Mouse (Mus musculus) neural tube, embryonic 14.5 days (tissue): ENCODE data around the gene Gm49342. TPM values are rescaled to one million over a fixed set of nuclear protein-coding genes. Genes with fewer than 3 reads are reported as not detected.
"Not testable (repeated sequence)": the region's sequence is repeated elsewhere in the genome, so short reads cannot be mapped to it uniquely, and the experiment has no call there.

Source experiments
- ATAC-seq: fragments of 200-750 bp; cut with Nextera tagmentation; 2 replicates; pipeline ENCODE4 v1.8.0; 2017; ENCODE audit warnings: low read depth, mild to moderate bottlenecking, moderate TSS enrichment, moderate library complexity
- H3K27ac ChIP-seq: fragments of 300-500 bp; sonication (generic); 2 replicates; pipeline ENCODE4 v1.5.1; 2014; ENCODE audit warnings: low read depth, mild to moderate bottlenecking, control low read depth, low read length, moderate library complexity, mixed read lengths
- H3K27me3 ChIP-seq: fragments of 300-500 bp; sonication (generic); 2 replicates; pipeline ENCODE4 v1.6.1; 2014; ENCODE audit warnings: low read length; ENCODE audit not compliant: control insufficient read depth, insufficient read depth
- H3K36me3 ChIP-seq: fragments of 300-500 bp; sonication (generic); 2 replicates; pipeline ENCODE4 v1.6.1; 2014; ENCODE audit warnings: low read length, mixed read lengths; ENCODE audit not compliant: control insufficient read depth, insufficient read depth
- H3K4me1 ChIP-seq: fragments of 300-500 bp; sonication (generic); 2 replicates; pipeline ENCODE4 v1.6.1; 2014; ENCODE audit warnings: low read length; ENCODE audit not compliant: control insufficient read depth, insufficient read depth
- H3K4me2 ChIP-seq: fragments of 300-500 bp; sonication (generic); 2 replicates; pipeline ENCODE4 v1.6.1; 2014; ENCODE audit warnings: mild to moderate bottlenecking, low read depth, low read length, control low read depth
- H3K4me3 ChIP-seq: fragments of 300-500 bp; sonication (generic); 2 replicates; pipeline ENCODE4 v1.5.1; 2014; ENCODE audit warnings: low read depth, low read length, control low read depth, mixed read lengths
- H3K9ac ChIP-seq: fragments of 300-500 bp; sonication (generic); replicated peaks from 2 replicates; pipeline ENCODE4 v1.6.1; 2014; ENCODE audit warnings: low read depth, mild to moderate bottlenecking, control low read depth, low read length, mixed read lengths
- H3K9me3 ChIP-seq: fragments of 300-500 bp; sonication (generic); 2 replicates; pipeline ENCODE4 v1.6.1; 2016; ENCODE audit warnings: low read length; ENCODE audit not compliant: control insufficient read depth
- WGBS: fragments of 180-500 bp; shearing (Covaris S2); extraction: QIAGEN DNeasy Blood & Tissue Kit; methylation state at CpG from one replicate; pipeline ENCODE4 v1.1.7; 2014; 5-methylcytosine and 5-hydroxymethylcytosine counted together
- polyA plus RNA-seq: library from polyadenylated mRNA; unstranded; fragments of >200 nt; fragmentation: Nextera tagmentation; extraction: Ambion mirVana; gene quantifications from 2 replicates; pipeline ENCODE4 v1.2.1, GENCODE M21; 2014

Gene Gm49342
- polyA plus RNA-seq, 1 experiment from 2014 or later = not detected

- H3K27me3 ChIP-seq = no peaks in the 10 kb centered on the region
- H3K9ac ChIP-seq = peak within 1 kb of the TSS; percentile 99
- H3K4me1 ChIP-seq = peaks cover 13% of the 10 kb centered on the region
- H3K27ac ChIP-seq = peak within 1 kb of the TSS; percentile 84
- peaks cover 24% of the 10 kb centered on the region for H3K36me3 ChIP-seq
- peak within 1 kb of the TSS; percentile 79 for H3K4me2 ChIP-seq
- under 1% methylated on average over 68 of the region's 68 CpGs for WGBS
- no peaks in the 10 kb centered on the region for H3K9me3 ChIP-seq
- ATAC-seq = peak; percentile 99
- H3K4me3 ChIP-seq = peak within 1 kb of the TSS; percentile 99
These were observed 13.4 kb upstream of the Gm49342 start, which contains the start of the genes Pip4p1 and Pnp for GRCm38 (mm10) chr14:50930754-50931492. Pip4p1 (minus strand) TSS chr14:50930856. Pnp (plus strand) TSS chr14:50931082.

- H3K4me1 ChIP-seq = peaks cover 7% of the 10 kb centered on the region; the same call in 1 of the 2 replicates
- peak overlapping the region; percentile 82 for H3K27ac ChIP-seq
- no peaks in the 10 kb centered on the region for H3K27me3 ChIP-seq
- WGBS = 14% methylated on average over 12 of the region's 12 CpGs
- peak overlapping the region; percentile 68 for H3K4me2 ChIP-seq
- H3K36me3 ChIP-seq = peaks cover 21% of the 10 kb centered on the region
- no peak for ATAC-seq
- peak overlapping the region; percentile 99 for H3K4me3 ChIP-seq
- no peaks in the 10 kb centered on the region for H3K9me3 ChIP-seq
- peak overlapping the region; percentile 48 for H3K9ac ChIP-seq
These were observed 12.8 kb upstream of the Gm49342 start for GRCm38 (mm10) chr14:50931493-50932020.

- ATAC-seq = no peak
- H3K4me2 ChIP-seq = no peak overlapping the region
These were observed 7.7 kb upstream of the Gm49342 start for GRCm38 (mm10) chr14:50936649-50937048.

GRCm38 (mm10) chr14:50938119-50938908, 6.0 kb upstream of the Gm49342 start:
- no peak for ATAC-seq
- Histone ChIP-seq H3K9me3 (no peaks in the 10 kb centered on the region), H3K4me1 (no peaks in the 10 kb centered on the region), H3K9ac (no peak overlapping the region), H3K4me3 (no peak overlapping the region), H3K4me2 (no peak overlapping the region), H3K27ac (no peak overlapping the region), H3K27me3 (no peaks in the 10 kb centered on the region), H3K36me3 (no peaks in the 10 kb centered on the region)
- whole genome bisulfite sequencing = 91% methylated on average over 3 of the region's 3 CpGs

More at GRCm38 (mm10) chr14:50936649-50937048, 7.7 kb upstream of the Gm49342 start:
- no peaks in the 10 kb centered on the region for H3K36me3 ChIP-seq
- no peaks in the 10 kb centered on the region for H3K27me3 ChIP-seq
- no peaks in the 10 kb centered on the region for H3K9me3 ChIP-seq
- no peak overlapping the region for H3K4me3 ChIP-seq
- no peak overlapping the region for H3K9ac ChIP-seq
- no peak overlapping the region for H3K27ac ChIP-seq
- H3K4me1 ChIP-seq = no peaks in the 10 kb centered on the region
- 70% methylated on average over 1 of the region's 1 CpGs for WGBS

- Histone ChIP-seq H3K9me3 (no peaks in the 10 kb centered on the region), H3K4me1 (no peaks in the 10 kb centered on the region), H3K36me3 (no peaks in the 10 kb centered on the region), H3K9ac (no peak overlapping the region), H3K4me3 (no peak overlapping the region), H3K4me2 (no peak overlapping the region), H3K27ac (no peak overlapping the region), H3K27me3 (no peaks in the 10 kb centered on the region)
- 50% methylated on average over 2 of the region's 2 CpGs for WGBS
- ATAC-seq = no peak
These were observed 5.4 kb upstream of the Gm49342 start for GRCm38 (mm10) chr14:50938940-50939339.

- ATAC-seq = peak; percentile 98
These were observed 334 bp downstream of the Gm49342 start for GRCm38 (mm10) chr14:50944668-50945033.

GRCm38 (mm10) chr14:50945081-50945480, 764 bp downstream of the Gm49342 start:
- H3K4me1 ChIP-seq, H3K9me3 ChIP-seq, H3K27me3 ChIP-seq, H3K36me3 ChIP-seq: not testable (repeated sequence)
- Histone ChIP-seq H3K4me2 (peak overlapping the region; percentile 56), H3K27ac (peak overlapping the region; percentile 79), H3K9ac (peak overlapping the region; percentile 32; the same call in 1 of the 2 replicates), H3K4me3 (peak overlapping the region; percentile 38)
- WGBS = 11% methylated on average over 6 of the region's 6 CpGs
- ATAC-seq = 0 out of 2 replicates have a peak, but pooled peaks have one; percentile 10

More at GRCm38 (mm10) chr14:50944668-50945033, 334 bp downstream of the Gm49342 start:
- H3K36me3 ChIP-seq, H3K4me1 ChIP-seq, H3K27me3 ChIP-seq, H3K9me3 ChIP-seq: not testable (repeated sequence)
- Histone ChIP-seq H3K4me2 (peak overlapping the region; percentile 56), H3K4me3 (peak overlapping the region; percentile 38), H3K27ac (peak overlapping the region; percentile 79), H3K9ac (peak overlapping the region; percentile 41; the same call in 1 of the 2 replicates)
- WGBS = 0% methylated on average over 14 of the region's 15 CpGs

- not testable (repeated sequence) for H3K27me3 ChIP-seq, H3K9me3 ChIP-seq, H3K27ac ChIP-seq, ATAC-seq, H3K36me3 ChIP-seq, H3K9ac ChIP-seq, H3K4me1 ChIP-seq
- WGBS = 34% methylated on average over 3 of the region's 3 CpGs
- Histone ChIP-seq H3K4me2 (peak overlapping the region; percentile 56), H3K4me3 (peak overlapping the region; percentile 38; the same call in 1 of the 2 replicates)
These were observed 1.2 kb downstream of the Gm49342 start for GRCm38 (mm10) chr14:50945526-50945925.
